Mouse (Mus musculus): ENCODE measurements around the gene Lacc1.

DNA sequence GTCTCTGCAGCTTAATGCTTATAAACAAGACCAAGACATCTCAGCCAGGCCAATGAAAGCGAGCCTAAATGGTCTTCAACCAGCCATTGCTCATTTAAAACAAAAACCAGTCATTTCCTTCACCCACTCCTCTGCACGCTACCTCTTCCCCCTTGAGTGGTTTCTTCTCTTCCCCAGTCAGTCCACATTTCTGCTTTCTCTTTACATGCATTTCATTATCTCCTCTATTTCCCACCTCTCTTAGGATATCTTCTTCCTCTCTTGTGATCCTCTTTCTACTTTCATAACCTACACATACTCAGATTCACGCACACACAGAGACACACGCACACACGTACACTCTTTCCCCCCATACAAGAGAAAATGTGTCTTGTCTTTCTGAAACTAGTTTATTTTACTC is 44.5 kb upstream of the Lacc1 start:
- TF ChIP-seq CTCF (IDR thresholded peaks at IDR 0.05; ENCODE audit: low read depth, low read length) (no peak), POLR2A (IDR thresholded peaks at IDR 0.05; ENCODE audit: borderline replicate concordance, low read depth, low read length) (no peak)
